Mouse (Mus musculus) liver, embryonic 14.5 days (tissue): ENCODE data around the gene Srgap2. TPM values are rescaled to one million over a fixed set of nuclear protein-coding genes. Genes with fewer than 3 reads are reported as not detected.

ENCODE experiments used
- ATAC-seq: fragments of 200-750 bp; cut with Nextera tagmentation; 2 replicates; pipeline ENCODE4 v1.8.0; 2017; ENCODE audit warnings: moderate number of reproducible peaks, mild to moderate bottlenecking, moderate library complexity; ENCODE audit not compliant: insufficient read depth
- DNase-seq, 3 experiments: peaks; one replicate each; pipeline ENCODE4 v3.0.0-alpha.2; 2012 to 2013; ENCODE audit warnings: low read depth in 3 of 3, low spot score in 3 of 3
- H3K27ac ChIP-seq: fragments of 300-500 bp; sonication (generic); 2 replicates; pipeline ENCODE4 v1.5.1; 2014; ENCODE audit warnings: moderate library complexity, mild to moderate bottlenecking, control low read depth, inconsistent platforms
- H3K27me3 ChIP-seq: fragments of 300-500 bp; sonication (generic); 2 replicates; pipeline ENCODE4 v1.6.1; 2014; ENCODE audit warnings: mild to moderate bottlenecking, low read length, moderate library complexity; ENCODE audit not compliant: control insufficient read depth, insufficient read depth
- H3K36me3 ChIP-seq: fragments of 300-500 bp; sonication (generic); replicated peaks from 2 replicates; pipeline ENCODE4 v1.6.1; 2014; ENCODE audit warnings: low read depth; ENCODE audit not compliant: control insufficient read depth, insufficient read depth
- H3K4me1 ChIP-seq, 2 experiments: fragments of 200-500 bp in 1 of 2; fragments of 300-500 bp in 1 of 2; sonication (generic) in 1 of 2; replicated peaks; 2 replicates each; pipeline ENCODE4 v1.6.1; 2012 to 2014; ENCODE audit warnings: antibody characterized with exemption in 1 of 2, inconsistent platforms in 1 of 2, low read length in 1 of 2; ENCODE audit not compliant: control insufficient read depth in 2 of 2, insufficient read depth in 2 of 2
- H3K4me2 ChIP-seq: fragments of 300-500 bp; sonication (generic); 2 replicates; pipeline ENCODE4 v1.6.1; 2014; ENCODE audit warnings: low read depth, mild to moderate bottlenecking, control low read depth, moderate library complexity
- H3K4me3 ChIP-seq, 2 experiments: fragments of 200-500 bp in 1 of 2; fragments of 300-500 bp in 1 of 2; sonication (generic) in 1 of 2; 2 replicates each; pipeline ENCODE4 v1.5.1; 2012 to 2014; ENCODE audit warnings: low read depth in 2 of 2, low read length in 2 of 2, mild to moderate bottlenecking in 2 of 2, control low read depth in 1 of 2, inconsistent platforms in 1 of 2, moderate library complexity in 1 of 2; ENCODE audit not compliant: insufficient read depth in 1 of 2
- H3K9ac ChIP-seq: fragments of 300-500 bp; sonication (generic); replicated peaks from 2 replicates; pipeline ENCODE4 v1.6.1; 2014; ENCODE audit warnings: mild to moderate bottlenecking, control low read depth, moderate library complexity
- H3K9me3 ChIP-seq: fragments of 300-500 bp; sonication (generic); 2 replicates; pipeline ENCODE4 v1.6.1; 2016; ENCODE audit warnings: low read length, mixed read lengths; ENCODE audit not compliant: control insufficient read depth
- CTCF ChIP-seq: IDR thresholded peaks from 2 replicates; pipeline ENCODE4 v1.5.1; 2016; ENCODE audit warnings: antibody characterized with exemption, low read depth, control low read depth
- EP300 ChIP-seq: IDR thresholded peaks from 2 replicates; pipeline ENCODE4 v1.6.1; 2016; ENCODE audit warnings: antibody characterized with exemption, low read depth
- WGBS: fragments of 180-500 bp; shearing (Covaris S2); extraction: QIAGEN DNeasy Blood & Tissue Kit; methylation state at CpG from one replicate; pipeline ENCODE4 v1.1.7; 2014; ENCODE audit not compliant: insufficient replicate concordance; 5-methylcytosine and 5-hydroxymethylcytosine counted together
- microRNA-seq: library from miRNA; unstranded; fragments of <30 nt; microRNA quantifications from one replicate; pipeline ENCODE4, GENCODE M21; 2016
- polyA plus RNA-seq, 2 experiments: library from polyadenylated mRNA; depleted of rRNA in 1 of 2; stranded (reverse) in 1 of 2; unstranded in 1 of 2; fragments of >200 nt; fragmentation: Nextera tagmentation in 1 of 2; extraction: Ambion mirVana in 1 of 2; gene quantifications; 2 replicates each; pipeline versions ENCODE4 v1.2.1 to v1.2.3; 2012 to 2014

Gene Srgap2
- polyA plus RNA-seq, 2 experiments, result 3.9 to 4.9 TPM

DNA sequence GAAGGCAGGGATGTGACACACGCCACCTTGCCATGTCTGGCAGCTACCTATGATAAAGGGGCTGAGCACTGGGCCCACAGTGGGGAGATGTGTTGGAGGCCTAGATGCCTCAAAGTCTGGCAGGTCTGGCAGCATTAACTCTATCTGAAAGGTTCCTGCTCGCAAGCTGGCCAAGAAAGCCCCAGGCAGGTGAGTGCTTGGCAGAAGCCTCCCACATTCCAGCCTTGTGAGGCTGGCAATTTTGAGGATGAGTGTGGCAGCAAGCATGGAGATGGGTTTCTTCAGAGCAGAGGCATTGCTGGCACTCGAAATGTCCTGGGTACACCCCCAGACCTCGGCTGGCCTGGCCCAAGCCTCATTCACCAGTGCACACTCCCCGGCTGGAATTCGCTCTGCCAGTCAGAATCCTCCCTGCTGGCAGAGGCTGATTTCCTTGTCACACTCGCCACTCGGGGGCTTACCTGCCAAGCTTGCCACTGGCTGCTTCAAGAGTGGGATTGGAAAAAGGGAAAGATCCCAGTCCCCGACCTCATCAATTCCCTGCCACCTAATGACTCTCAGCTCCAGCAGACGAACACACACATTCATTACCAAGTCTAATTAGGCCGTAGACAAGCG, 287.5 kb downstream of the Srgap2 start:
- H3K9me3 ChIP-seq, result no peaks in the 10 kb centered on the region
- H3K4me2 ChIP-seq, result no peak overlapping the region
- 56% methylated on average over 12 of the region's 12 CpGs for WGBS
- H3K9ac ChIP-seq, result no peak overlapping the region
- H3K36me3 ChIP-seq, result no peaks in the 10 kb centered on the region
- no peak overlapping the region for H3K27ac ChIP-seq
- H3K4me1 ChIP-seq, result peaks cover 0 to 5% of the 10 kb centered on the region in 2 experiments; a peak in 1 of 4 replicates
- DNase-seq, result no peak
- TF ChIP-seq EP300, result no peak
- TF ChIP-seq CTCF, result no peak
- no peak for ATAC-seq
- H3K27me3 ChIP-seq, result peaks cover 19% of the 10 kb centered on the region
- no peak overlapping the region for H3K4me3 ChIP-seq

DNA sequence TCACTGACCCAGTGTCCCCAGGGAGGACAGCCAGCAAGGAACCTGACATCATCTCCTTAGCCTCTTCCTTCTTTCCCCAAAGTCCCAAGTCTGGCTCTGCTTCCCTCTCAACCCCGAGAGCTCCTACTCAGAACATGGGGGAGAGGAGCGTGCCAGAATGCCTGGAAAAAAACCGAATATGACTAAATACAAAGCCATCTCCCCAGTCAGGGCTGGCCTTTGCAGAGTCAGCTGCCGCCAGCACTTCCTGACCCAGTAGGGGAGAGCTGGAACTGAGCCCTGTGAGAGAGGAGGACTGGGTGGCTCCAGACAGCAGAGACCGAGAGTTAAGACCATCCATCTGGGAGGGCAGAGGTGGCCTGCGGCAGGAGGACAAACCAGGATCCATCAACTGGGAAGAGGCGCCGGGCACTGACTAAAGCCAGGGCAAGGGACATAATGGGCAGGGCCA, 288.2 kb downstream of the Srgap2 start:
- peaks cover 12% of the 10 kb centered on the region for H3K27me3 ChIP-seq
- H3K4me3 ChIP-seq, result no peak overlapping the region
- 60% methylated on average over 8 of the region's 8 CpGs for WGBS
- H3K4me1 ChIP-seq, result peaks cover 0 to 5% of the 10 kb centered on the region in 2 experiments; a peak in 1 of 4 replicates
- no peak overlapping the region for H3K9ac ChIP-seq
- H3K36me3 ChIP-seq, result no peaks in the 10 kb centered on the region
- no peak overlapping the region for H3K27ac ChIP-seq
- ATAC-seq (no peak), DNase-seq (no peak)
- H3K9me3 ChIP-seq, result no peaks in the 10 kb centered on the region
- no peak overlapping the region for H3K4me2 ChIP-seq
- TF ChIP-seq CTCF (no peak), EP300 (no peak)

DNA sequence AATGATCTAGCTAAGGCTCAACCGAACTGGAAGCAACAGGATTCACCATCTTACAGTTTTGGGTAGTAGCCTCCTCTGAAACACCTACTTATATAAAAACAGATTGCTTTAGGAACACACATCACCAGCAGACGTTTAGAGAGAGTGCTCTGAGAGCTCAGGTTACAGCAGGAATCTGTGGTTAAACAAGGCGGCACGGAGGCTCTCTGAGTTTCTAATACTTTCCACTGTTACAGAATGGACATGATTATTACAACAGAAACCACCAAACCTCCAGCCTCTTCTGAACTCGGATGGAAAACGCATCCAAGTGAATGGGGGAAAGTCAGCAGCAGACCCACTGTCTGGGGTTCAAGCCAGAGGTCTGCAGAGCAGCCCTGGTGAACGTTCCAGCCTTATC, 291.1 kb downstream of the Srgap2 start:
- Histone ChIP-seq H3K36me3 (no peaks in the 10 kb centered on the region), H3K4me3 (no peak overlapping the region), H3K4me2 (no peak overlapping the region), H3K9me3 (no peaks in the 10 kb centered on the region), H3K27ac (no peak overlapping the region), H3K4me1 (peaks cover 0 to 5% of the 10 kb centered on the region in 2 experiments; a peak in 1 of 4 replicates), H3K9ac (no peak overlapping the region), H3K27me3 (no peaks in the 10 kb centered on the region)
- WGBS, result 37% methylated on average over 7 of the region's 7 CpGs
- no peak for DNase-seq
- TF ChIP-seq EP300 (no peak), CTCF (no peak)
- no peak for ATAC-seq

Small RNA genes within 50 kb of the gene (microRNA-seq; reads per million reads assigned to microRNA genes)
- gene Gm24273, result not detected

Other genes starting within 250 kb of the Srgap2 start
- gene Ikbke, start 247.7 kb downstream of the Srgap2 start, polyA plus RNA-seq (2012; rRNA removed), result 6.1 and 6.4 TPM in 2 replicates
- 4.9 and 5.7 TPM in 2 replicates for gene Ikbke, start 247.7 kb downstream of the Srgap2 start, polyA plus RNA-seq (2014; fragmentation: Nextera tagmentation; extraction: Ambion mirVana)
- 1.1 and 1.3 TPM in 2 replicates for gene Fam72a, start 551 bp upstream of the Srgap2 start, polyA plus RNA-seq (2012; rRNA removed)
- gene Fam72a, start 551 bp upstream of the Srgap2 start, polyA plus RNA-seq (2014; fragmentation: Nextera tagmentation; extraction: Ambion mirVana), result 1.3 and 1.7 TPM in 2 replicates
- gene Avpr1b, start 71.9 kb upstream of the Srgap2 start, polyA plus RNA-seq (2012; rRNA removed), result not detected in 2 replicates
- gene Avpr1b, start 71.9 kb upstream of the Srgap2 start, polyA plus RNA-seq (2014; fragmentation: Nextera tagmentation; extraction: Ambion mirVana), result not detected in 2 replicates
- gene Ctse, start 111.0 kb upstream of the Srgap2 start, polyA plus RNA-seq (2012; rRNA removed), result 8.9 and 11.0 TPM in 2 replicates
- 19.5 and 20.4 TPM in 2 replicates for gene Ctse, start 111.0 kb upstream of the Srgap2 start, polyA plus RNA-seq (2014; fragmentation: Nextera tagmentation; extraction: Ambion mirVana)
- gene Rab7b, start 161.3 kb upstream of the Srgap2 start, polyA plus RNA-seq (2012; rRNA removed), result 0.32 and 0.42 TPM in 2 replicates
- 0.77 and 0.91 TPM in 2 replicates for gene Rab7b, start 161.3 kb upstream of the Srgap2 start, polyA plus RNA-seq (2014; fragmentation: Nextera tagmentation; extraction: Ambion mirVana)
- gene Slc26a9, start 216.7 kb upstream of the Srgap2 start, polyA plus RNA-seq (2012; rRNA removed), result not detected in 2 replicates
- gene Slc26a9, start 216.7 kb upstream of the Srgap2 start, polyA plus RNA-seq (2014; fragmentation: Nextera tagmentation; extraction: Ambion mirVana), result 0.06 TPM in 1 of 2 replicates, not detected in the other